In the genomic region with DNA sequence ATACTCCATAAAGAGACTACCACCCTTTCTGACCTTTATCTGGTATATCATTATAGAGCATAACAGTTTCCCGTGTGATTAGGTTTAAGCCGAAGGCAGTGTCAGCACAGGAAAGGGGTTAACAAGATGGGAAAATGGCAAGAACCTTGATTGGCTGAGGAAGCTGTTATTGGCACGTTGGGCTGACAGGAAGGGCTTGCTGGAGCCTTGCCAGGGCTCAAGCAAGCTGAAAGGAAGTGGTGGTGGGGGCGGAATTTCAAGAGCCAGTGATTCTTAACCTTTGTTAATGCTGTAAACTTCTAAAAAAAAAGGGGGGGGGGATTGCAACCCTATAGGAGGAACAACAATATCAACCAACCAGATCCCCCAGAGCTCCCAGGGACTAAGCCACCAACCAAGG, we compare ENCODE assay signal across 9 mouse cellular contexts. TPM values are rescaled to one million over a fixed set of nuclear protein-coding genes. Genes with fewer than 3 reads are reported as not detected.
A peak's percentile ranks its signal among the peaks of the same experiment; 100 is the strongest.
DNase-seq lines count a peak whose midpoint lies in the region; ATAC-seq and TF ChIP-seq lines count a peak whose summit lies in the region.
"Had no signal": no experiment of that assay in that cellular context is flagged by ENCODE, and none has a peak within 500 bp of the region (broad histone marks: within the 10 kb centered on the region; RNA-seq: fewer than 3 reads in every experiment).

No protein-coding gene starts in this region.

- no peaks in the 10 kb centered on the region for H3K36me3 ChIP-seq in forebrain, postnatal 0 days (ENCODE audit: insufficient read depth)
- H3K36me3 ChIP-seq in forebrain, embryonic 13.5 days (ENCODE audit: poor library complexity, severe bottlenecking) = no peaks in the 10 kb centered on the region
- no peaks in the 10 kb centered on the region for H3K36me3 ChIP-seq in G1E (replicated peaks)
- H3K36me3 ChIP-seq in kidney, adult 2 months (ENCODE audit: control insufficient read depth, insufficient read depth, low read length) = no peaks in the 10 kb centered on the region
- H3K36me3 ChIP-seq in hindbrain, embryonic 11.5 days (ENCODE audit: control insufficient read depth, insufficient read depth, low read length) = no peaks in the 10 kb centered on the region
- H3K36me3 ChIP-seq: limb, embryonic 13.5 days had no signal

- no peak overlapping the region for H3K4me3 ChIP-seq in forebrain, postnatal 0 days (ENCODE audit: low read depth, low read length)
- no peak overlapping the region for H3K4me3 ChIP-seq in forebrain, embryonic 13.5 days
- no peak overlapping the region for H3K4me3 ChIP-seq in G1E (ENCODE audit: low read depth, low read length)
- H3K4me3 ChIP-seq in kidney, adult 2 months (ENCODE audit: insufficient read depth, low read depth, low read length) = no peak overlapping the region
- no peak overlapping the region for H3K4me3 ChIP-seq in hindbrain, embryonic 11.5 days (ENCODE audit: low read depth, low read length)
- H3K4me3 ChIP-seq: limb, embryonic 13.5 days had no signal

- H3K27ac ChIP-seq in forebrain, postnatal 0 days (ENCODE audit: low read depth, low read length) = no peak overlapping the region
- H3K27ac ChIP-seq in forebrain, embryonic 13.5 days = no peak overlapping the region
- H3K27ac ChIP-seq in kidney, adult 2 months (ENCODE audit: insufficient read depth, low read depth, low read length) = no peak overlapping the region
- no peak overlapping the region for H3K27ac ChIP-seq in hindbrain, embryonic 11.5 days (ENCODE audit: low read depth, low read length)
- H3K27ac ChIP-seq: limb, embryonic 13.5 days had no signal

- H3K9ac ChIP-seq in forebrain, postnatal 0 days = no peak overlapping the region
- H3K9ac ChIP-seq in forebrain, embryonic 13.5 days = no peak overlapping the region
- H3K9ac ChIP-seq in hindbrain, embryonic 11.5 days (ENCODE audit: low read depth, low read length) = no peak overlapping the region
- H3K9ac ChIP-seq: limb, embryonic 13.5 days had no signal

- DNase-seq in forebrain, postnatal 0 days = peak; percentile 22
- peak; percentile 28 for DNase-seq in G1E (ENCODE audit: low spot score)
- peak; percentile 71 for DNase-seq in kidney, adult 2 months
- peak; percentile 63 to 70 for DNase-seq in natural killer cell, adult 2 months (ENCODE audit: low spot score in 2 of 2)
- DNase-seq in hindbrain, embryonic 11.5 days (ENCODE audit: low spot score) = no peak
- no peak for DNase-seq in left cerebral cortex, adult 18-20 months (ENCODE audit: low spot score in 2 of 2)

- no peaks in the 10 kb centered on the region for H3K27me3 ChIP-seq in forebrain, postnatal 0 days (ENCODE audit: insufficient read depth, low read length)
- no peaks in the 10 kb centered on the region for H3K27me3 ChIP-seq in forebrain, embryonic 13.5 days
- H3K27me3 ChIP-seq in G1E (ENCODE audit: insufficient read depth, low read length) = peaks cover 4% of the 10 kb centered on the region
- H3K27me3 ChIP-seq in kidney, adult 2 months (replicated peaks; ENCODE audit: control insufficient read depth, insufficient read depth, low read length) = no peaks in the 10 kb centered on the region
- no peaks in the 10 kb centered on the region for H3K27me3 ChIP-seq in hindbrain, embryonic 11.5 days (ENCODE audit: control insufficient read depth, insufficient read depth, low read length)
- H3K27me3 ChIP-seq: limb, embryonic 13.5 days had no signal

- H3K4me1 ChIP-seq in forebrain, postnatal 0 days (ENCODE audit: insufficient read depth) = no peaks in the 10 kb centered on the region
- 0 out of 2 replicates have a peak, but pooled peaks cover 5% of the 10 kb centered on the region for H3K4me1 ChIP-seq in forebrain, embryonic 13.5 days
- H3K4me1 ChIP-seq in G1E (ENCODE audit: insufficient read depth, low read depth, low read length) = peaks cover 28% of the 10 kb centered on the region
- no peaks in the 10 kb centered on the region for H3K4me1 ChIP-seq in kidney, adult 2 months (ENCODE audit: control insufficient read depth, insufficient read depth, low read length)
- H3K4me1 ChIP-seq in hindbrain, embryonic 11.5 days (replicated peaks; ENCODE audit: control insufficient read depth, insufficient read depth, low read length) = no peaks in the 10 kb centered on the region

- no peaks in the 10 kb centered on the region for H3K9me3 ChIP-seq in forebrain, postnatal 0 days (ENCODE audit: low read length)
- no peaks in the 10 kb centered on the region for H3K9me3 ChIP-seq in forebrain, embryonic 13.5 days (replicated peaks)
- H3K9me3 ChIP-seq in G1E (replicated peaks) = no peaks in the 10 kb centered on the region
- no peaks in the 10 kb centered on the region for H3K9me3 ChIP-seq in hindbrain, embryonic 11.5 days (ENCODE audit: control insufficient read depth, low read length)
- H3K9me3 ChIP-seq: limb, embryonic 13.5 days had no signal

- no peak overlapping the region for H3K4me2 ChIP-seq in forebrain, postnatal 0 days (ENCODE audit: low read depth)
- H3K4me2 ChIP-seq in forebrain, embryonic 13.5 days = no peak overlapping the region
- no peak overlapping the region for H3K4me2 ChIP-seq in hindbrain, embryonic 11.5 days (replicated peaks; ENCODE audit: low read depth, low read length)
- H3K4me2 ChIP-seq: limb, embryonic 13.5 days had no signal

- TF ChIP-seq CTCF in forebrain, postnatal 0 days (IDR thresholded peaks at IDR 0.05; ENCODE audit: low read depth) = no peak
- no peak for TF ChIP-seq CTCF in G1E (IDR thresholded peaks at IDR 0.05; ENCODE audit: low read depth, low read length)
- no peak for TF ChIP-seq CTCF in kidney, adult 2 months (conservative IDR thresholded peaks at IDR 0.05; ENCODE audit: insufficient read depth, insufficient read length, low read depth, low read length)

- TF ChIP-seq POLR2A in kidney, adult 2 months (IDR thresholded peaks at IDR 0.05; ENCODE audit: low read depth, low read length) = no peak

- ATAC-seq in forebrain, postnatal 0 days = no peak
- ATAC-seq in forebrain, embryonic 13.5 days = no peak
- no peak for ATAC-seq in G1E (ENCODE audit: extremely low read depth, insufficient number of reproducible peaks, low FRiP score, poor library complexity, severe bottlenecking)
- no peak for ATAC-seq in erythroblast, adult 5-6 weeks (replicated peaks; ENCODE audit: low FRiP score, poor library complexity, severe bottlenecking)
- ATAC-seq in hindbrain, embryonic 11.5 days (ENCODE audit: low FRiP score) = no peak

- 32% methylated on average over 4 of the region's 4 CpGs for WGBS in forebrain, postnatal 0 days
- 29% methylated on average over 4 of the region's 4 CpGs for WGBS in forebrain, embryonic 13.5 days
- WGBS in kidney, adult 2 months = 29% methylated on average over 4 of the region's 4 CpGs
- WGBS in hindbrain, embryonic 11.5 days = 53% methylated on average over 4 of the region's 4 CpGs

RNA-seq across cellular contexts. Expression of gene Iqgap1, which starts 6.4 kb away (rescaled TPM):
- total RNA-seq in forebrain, postnatal 0 days (2014; rRNA removed) = 30.1 and 35.9 TPM in 2 replicates
- polyA plus RNA-seq in forebrain, postnatal 0 days (2015; fragmentation: Nextera tagmentation; extraction: Ambion mirVana) = 8.6 and 11.5 TPM in 2 replicates
- polyA plus RNA-seq in forebrain, embryonic 13.5 days (2015; fragmentation: Nextera tagmentation; extraction: Ambion mirVana) = 19.7 and 20.6 TPM in 2 replicates
- total RNA-seq in G1E (2014; fragmentation: Nextera tagmentation) = 165 and 179 TPM in 2 replicates
- 153 and 174 TPM in 2 replicates for total RNA-seq in G1E (2017)
- 16.3 and 22.0 TPM in 2 replicates for polyA plus RNA-seq in G1E (2012)
- 38.1 and 42.0 TPM in 2 replicates for polyA plus RNA-seq in kidney, adult 2 months (2012; rRNA removed)
- total RNA-seq in erythroblast, adult 5-6 weeks (2015; ENCODE audit: low replicate concordance) = 41.8 and 71.3 TPM in 2 replicates
- 33.5 and 38.6 TPM in 2 replicates for total RNA-seq in erythroblast, adult 5-6 weeks (2017; ENCODE audit: low replicate concordance)
- polyA plus RNA-seq in hindbrain, embryonic 11.5 days (2014; fragmentation: Nextera tagmentation; extraction: Ambion mirVana) = 27.1 and 29.1 TPM in 2 replicates
- 10 to 100 TPM; 22.6 to 23.3 TPM for total RNA-seq in left cerebral cortex, adult 18-20 months (2021)

RNA-seq across cellular contexts. Expression of gene Zscan2, which starts 28.5 kb away (rescaled TPM):
- total RNA-seq in forebrain, postnatal 0 days (2014; rRNA removed) = 29.1 and 38.3 TPM in 2 replicates
- 1.6 and 3.3 TPM in 2 replicates for polyA plus RNA-seq in forebrain, postnatal 0 days (2015; fragmentation: Nextera tagmentation; extraction: Ambion mirVana)
- 5.1 and 5.2 TPM in 2 replicates for polyA plus RNA-seq in forebrain, embryonic 13.5 days (2015; fragmentation: Nextera tagmentation; extraction: Ambion mirVana)
- total RNA-seq in G1E (2014; fragmentation: Nextera tagmentation) (4.6 and 5.3 TPM in 2 replicates), G1E (2017) (1.7 and 1.8 TPM in 2 replicates)
- polyA plus RNA-seq in G1E (2012) = 4.4 and 4.7 TPM in 2 replicates
- polyA plus RNA-seq in kidney, adult 2 months (2012; rRNA removed) = 5.2 and 5.4 TPM in 2 replicates
- total RNA-seq in erythroblast, adult 5-6 weeks (2015; ENCODE audit: low replicate concordance) = 0.58 and 0.63 TPM in 2 replicates
- total RNA-seq in erythroblast, adult 5-6 weeks (2017; ENCODE audit: low replicate concordance) = 2.7 TPM in 1 of 2 replicates, not detected in the other
- 4.5 and 4.8 TPM in 2 replicates for polyA plus RNA-seq in hindbrain, embryonic 11.5 days (2014; fragmentation: Nextera tagmentation; extraction: Ambion mirVana)
- total RNA-seq in left cerebral cortex, adult 18-20 months (2021) = 10 to 100 TPM; 15.9 to 17.0 TPM

Comparison
In these comparisons a context has a peak if more than half of its experiments do, and no peak if none do; other contexts are left out.
1. DNase-seq: peak in forebrain, postnatal 0 days (single experiment), G1E (single experiment), kidney, adult 2 months (single experiment) and natural killer cell, adult 2 months (2 of 2); none in hindbrain, embryonic 11.5 days (single experiment) and left cerebral cortex, adult 18-20 months (0 of 2).